Mouse (Mus musculus): Measurements from ENCODE around the gene Eef1akmt2.

DNA sequence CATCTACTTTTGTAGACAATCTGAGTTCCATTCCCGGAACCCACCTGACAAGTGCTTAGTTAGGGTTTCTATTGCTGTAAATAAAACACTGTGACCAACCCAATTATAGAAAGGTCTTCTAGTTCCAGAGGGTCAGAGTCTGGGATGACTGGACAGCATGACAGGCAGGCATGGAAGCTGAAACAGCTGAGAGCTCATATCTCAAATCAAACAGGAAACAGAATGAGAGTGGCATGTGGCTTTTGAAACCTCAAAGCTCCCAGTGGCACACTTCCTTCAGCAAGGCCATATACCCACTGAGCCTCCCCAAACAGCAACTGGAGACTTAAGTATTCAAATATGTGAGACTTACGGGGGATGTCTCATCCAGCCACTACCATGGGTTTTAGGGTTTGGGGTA, 20.6 kb upstream of the Eef1akmt2 start:
- TF ChIP-seq GATA1 (IDR thresholded peaks at IDR 0.05; ENCODE audit: low read length) (no peak), TAL1 (IDR thresholded peaks at IDR 0.05; ENCODE audit: low read length) (no peak)
